Mouse (Mus musculus): ENCODE measurements around the gene 4930519P11Rik. TPM values are rescaled to one million over a fixed set of nuclear protein-coding genes. Genes with fewer than 3 reads are reported as not detected.

4930519P11Rik gene
- polyA plus RNA-seq, 1 experiment from 2014 or later: not detected

GRCm38 (mm10) chr2:154583906-154584872, 29.0 kb downstream of the 4930519P11Rik start:
- no peak overlapping the region for H3K4me2 ChIP-seq (ENCODE audit: low read length)
- no peaks in the 10 kb centered on the region for H3K4me1 ChIP-seq (replicated peaks; ENCODE audit: control insufficient read depth, insufficient read depth, low read length)
- H3K27ac ChIP-seq (ENCODE audit: low read depth): no peak overlapping the region
- peaks cover 4% of the 10 kb centered on the region; the same call in 1 of the 2 replicates for H3K36me3 ChIP-seq (ENCODE audit: control insufficient read depth, insufficient read depth, low read length)
- no peak for DNase-seq (ENCODE audit: low spot score)
- no peak; the same call in 1 of the 2 replicates for ATAC-seq (replicated peaks; ENCODE audit: low FRiP score, low TSS enrichment, low read depth)
- no peaks in the 10 kb centered on the region for H3K9me3 ChIP-seq (ENCODE audit: control insufficient read depth, low read length)
- H3K4me3 ChIP-seq (ENCODE audit: low read depth, low read length): no peak overlapping the region
- 62% methylated on average over 15 of the region's 15 CpGs for WGBS
- no peak overlapping the region for H3K9ac ChIP-seq (ENCODE audit: low read length)
- H3K27me3 ChIP-seq (replicated peaks; ENCODE audit: control insufficient read depth, insufficient read depth, low read length): no peaks in the 10 kb centered on the region

- 96% methylated on average over 1 of the region's 1 CpGs for WGBS
- Histone ChIP-seq H3K36me3 (ENCODE audit: control insufficient read depth, insufficient read depth, low read length) (no peaks in the 10 kb centered on the region), H3K4me2 (ENCODE audit: low read length) (no peak overlapping the region), H3K27ac (ENCODE audit: low read depth) (no peak overlapping the region), H3K4me3 (ENCODE audit: low read depth, low read length) (no peak overlapping the region), H3K4me1 (replicated peaks; ENCODE audit: control insufficient read depth, insufficient read depth, low read length) (no peaks in the 10 kb centered on the region), H3K9me3 (ENCODE audit: control insufficient read depth, low read length) (no peaks in the 10 kb centered on the region), H3K27me3 (replicated peaks; ENCODE audit: control insufficient read depth, insufficient read depth, low read length) (no peaks in the 10 kb centered on the region), H3K9ac (ENCODE audit: low read length) (no peak overlapping the region)
- DNase-seq (ENCODE audit: low spot score) (no peak), ATAC-seq (replicated peaks; ENCODE audit: low FRiP score, low TSS enrichment, low read depth) (no peak)
Observed at GRCm38 (mm10) chr2:154581421-154581820, 31.8 kb downstream of the 4930519P11Rik start.

GRCm38 (mm10) chr2:154580586-154580985, 32.7 kb downstream of the 4930519P11Rik start:
- no peak overlapping the region for H3K27ac ChIP-seq (ENCODE audit: low read depth)
- no peak overlapping the region for H3K4me2 ChIP-seq (ENCODE audit: low read length)
- H3K36me3 ChIP-seq (ENCODE audit: control insufficient read depth, insufficient read depth, low read length): no peaks in the 10 kb centered on the region
- WGBS: 63% methylated on average over 8 of the region's 8 CpGs
- ATAC-seq (replicated peaks; ENCODE audit: low FRiP score, low TSS enrichment, low read depth): no peak
- no peaks in the 10 kb centered on the region for H3K9me3 ChIP-seq (ENCODE audit: control insufficient read depth, low read length)
- H3K27me3 ChIP-seq (replicated peaks; ENCODE audit: control insufficient read depth, insufficient read depth, low read length): no peaks in the 10 kb centered on the region
- H3K4me3 ChIP-seq (ENCODE audit: low read depth, low read length): no peak overlapping the region
- no peak overlapping the region for H3K9ac ChIP-seq (ENCODE audit: low read length)
- no peaks in the 10 kb centered on the region for H3K4me1 ChIP-seq (replicated peaks; ENCODE audit: control insufficient read depth, insufficient read depth, low read length)
- DNase-seq (ENCODE audit: low spot score): no peak

GRCm38 (mm10) chr2:154577744-154578067, 35.5 kb downstream of the 4930519P11Rik start:
- no peak for DNase-seq (ENCODE audit: low spot score)
- 86% methylated on average over 6 of the region's 6 CpGs for WGBS
- no peaks in the 10 kb centered on the region for H3K4me1 ChIP-seq (replicated peaks; ENCODE audit: control insufficient read depth, insufficient read depth, low read length)
- H3K36me3 ChIP-seq (ENCODE audit: control insufficient read depth, insufficient read depth, low read length): no peaks in the 10 kb centered on the region
- no peak overlapping the region for H3K27ac ChIP-seq (ENCODE audit: low read depth)
- H3K4me3 ChIP-seq (ENCODE audit: low read depth, low read length): no peak overlapping the region
- no peak overlapping the region for H3K9ac ChIP-seq (ENCODE audit: low read length)
- H3K9me3 ChIP-seq (ENCODE audit: control insufficient read depth, low read length): no peaks in the 10 kb centered on the region
- no peak for ATAC-seq (replicated peaks; ENCODE audit: low FRiP score, low TSS enrichment, low read depth)
- no peak overlapping the region for H3K4me2 ChIP-seq (ENCODE audit: low read length)
- no peaks in the 10 kb centered on the region for H3K27me3 ChIP-seq (replicated peaks; ENCODE audit: control insufficient read depth, insufficient read depth, low read length)

GRCm38 (mm10) chr2:154576876-154577743, 36.1 kb downstream of the 4930519P11Rik start:
- Histone ChIP-seq H3K27me3 (replicated peaks; ENCODE audit: control insufficient read depth, insufficient read depth, low read length) (no peaks in the 10 kb centered on the region), H3K9me3 (ENCODE audit: control insufficient read depth, low read length) (no peaks in the 10 kb centered on the region), H3K27ac (ENCODE audit: low read depth) (no peak overlapping the region), H3K4me3 (ENCODE audit: low read depth, low read length) (no peak overlapping the region), H3K36me3 (ENCODE audit: control insufficient read depth, insufficient read depth, low read length) (no peaks in the 10 kb centered on the region), H3K4me2 (ENCODE audit: low read length) (no peak overlapping the region), H3K4me1 (replicated peaks; ENCODE audit: control insufficient read depth, insufficient read depth, low read length) (peaks cover 4% of the 10 kb centered on the region; the same call in 1 of the 2 replicates), H3K9ac (ENCODE audit: low read length) (no peak overlapping the region)
- WGBS: 61% methylated on average over 12 of the region's 12 CpGs
- ATAC-seq (replicated peaks; ENCODE audit: low FRiP score, low TSS enrichment, low read depth): no peak
- no peak for DNase-seq (ENCODE audit: low spot score)

GRCm38 (mm10) chr2:154574271-154574670, 39.0 kb downstream of the 4930519P11Rik start:
- DNase-seq (ENCODE audit: low spot score) (no peak), ATAC-seq (replicated peaks; ENCODE audit: low FRiP score, low TSS enrichment, low read depth) (no peak)
- Histone ChIP-seq H3K36me3 (ENCODE audit: control insufficient read depth, insufficient read depth, low read length) (no peaks in the 10 kb centered on the region), H3K27me3 (replicated peaks; ENCODE audit: control insufficient read depth, insufficient read depth, low read length) (no peaks in the 10 kb centered on the region), H3K9me3 (ENCODE audit: control insufficient read depth, low read length) (no peaks in the 10 kb centered on the region), H3K4me3 (ENCODE audit: low read depth, low read length) (no peak overlapping the region), H3K4me1 (replicated peaks; ENCODE audit: control insufficient read depth, insufficient read depth, low read length) (peaks cover 13% of the 10 kb centered on the region), H3K27ac (ENCODE audit: low read depth) (no peak overlapping the region), H3K4me2 (ENCODE audit: low read length) (no peak overlapping the region), H3K9ac (ENCODE audit: low read length) (no peak overlapping the region)
- WGBS: 79% methylated on average over 7 of the region's 7 CpGs

GRCm38 (mm10) chr2:154572996-154573395, 40.2 kb downstream of the 4930519P11Rik start:
- ATAC-seq (replicated peaks; ENCODE audit: low FRiP score, low TSS enrichment, low read depth) (no peak), DNase-seq (ENCODE audit: low spot score) (no peak)
- Histone ChIP-seq H3K27ac (ENCODE audit: low read depth) (no peak overlapping the region), H3K4me1 (replicated peaks; ENCODE audit: control insufficient read depth, insufficient read depth, low read length) (peaks cover 19% of the 10 kb centered on the region), H3K27me3 (replicated peaks; ENCODE audit: control insufficient read depth, insufficient read depth, low read length) (no peaks in the 10 kb centered on the region), H3K4me2 (ENCODE audit: low read length) (no peak overlapping the region), H3K9me3 (ENCODE audit: control insufficient read depth, low read length) (no peaks in the 10 kb centered on the region), H3K9ac (ENCODE audit: low read length) (no peak overlapping the region), H3K4me3 (ENCODE audit: low read depth, low read length) (no peak overlapping the region), H3K36me3 (ENCODE audit: control insufficient read depth, insufficient read depth, low read length) (no peaks in the 10 kb centered on the region)
- 76% methylated on average over 3 of the region's 3 CpGs for WGBS

GRCm38 (mm10) chr2:154571976-154572375, 41.3 kb downstream of the 4930519P11Rik start:
- Histone ChIP-seq H3K4me1 (replicated peaks; ENCODE audit: control insufficient read depth, insufficient read depth, low read length) (peaks cover 26% of the 10 kb centered on the region), H3K9ac (ENCODE audit: low read length) (no peak overlapping the region), H3K36me3 (ENCODE audit: control insufficient read depth, insufficient read depth, low read length) (no peaks in the 10 kb centered on the region), H3K4me2 (ENCODE audit: low read length) (no peak overlapping the region), H3K27me3 (replicated peaks; ENCODE audit: control insufficient read depth, insufficient read depth, low read length) (no peaks in the 10 kb centered on the region), H3K9me3 (ENCODE audit: control insufficient read depth, low read length) (no peaks in the 10 kb centered on the region), H3K27ac (ENCODE audit: low read depth) (no peak overlapping the region), H3K4me3 (ENCODE audit: low read depth, low read length) (no peak overlapping the region)
- 58% methylated on average over 8 of the region's 8 CpGs for WGBS
- DNase-seq (ENCODE audit: low spot score) (no peak), ATAC-seq (replicated peaks; ENCODE audit: low FRiP score, low TSS enrichment, low read depth) (no peak)
